Mouse (Mus musculus): ENCODE data around the gene Nelfe. TPM values are rescaled to one million over a fixed set of nuclear protein-coding genes. Genes with fewer than 3 reads are reported as not detected.

Gene Nelfe
- polyA plus RNA-seq, 1 experiment from 2014 or later, result 97.1 TPM

DNA sequence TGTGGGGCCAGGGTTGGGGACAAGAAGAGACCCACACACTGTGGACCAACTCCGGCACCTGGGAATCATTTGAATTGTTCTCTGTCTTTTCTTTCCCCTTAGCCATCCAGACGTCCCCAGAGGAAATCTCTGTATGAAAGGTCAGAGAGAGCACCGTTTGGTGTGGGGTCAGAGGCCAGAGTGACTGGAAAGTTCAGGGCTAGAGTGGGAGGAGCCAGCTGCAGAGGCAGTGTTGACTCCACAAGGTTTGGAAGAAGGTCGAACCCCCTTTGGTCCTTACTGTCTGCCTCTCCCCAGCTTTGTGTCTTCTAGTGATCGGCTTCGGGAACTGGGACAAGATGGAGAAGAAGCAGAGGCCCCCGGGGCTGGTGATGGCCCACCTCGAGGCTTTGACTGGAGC lies 3.3 kb downstream of the Nelfe start:
- Histone ChIP-seq H3K9ac (replicated peaks) (no peak overlapping the region), H3K27ac (replicated peaks) (no peak overlapping the region), H3K4me1 (peaks cover 29% of the 10 kb centered on the region), H3K9me3 (no peaks in the 10 kb centered on the region), H3K36me3 (peaks cover 40% of the 10 kb centered on the region), H3K4me2 (replicated peaks) (no peak overlapping the region), H3K27me3 (no peaks in the 10 kb centered on the region), H3K4me3 (no peak overlapping the region)
- ATAC-seq (replicated peaks), result no peak
- 81% methylated on average over 8 of the region's 8 CpGs for WGBS

DNA sequence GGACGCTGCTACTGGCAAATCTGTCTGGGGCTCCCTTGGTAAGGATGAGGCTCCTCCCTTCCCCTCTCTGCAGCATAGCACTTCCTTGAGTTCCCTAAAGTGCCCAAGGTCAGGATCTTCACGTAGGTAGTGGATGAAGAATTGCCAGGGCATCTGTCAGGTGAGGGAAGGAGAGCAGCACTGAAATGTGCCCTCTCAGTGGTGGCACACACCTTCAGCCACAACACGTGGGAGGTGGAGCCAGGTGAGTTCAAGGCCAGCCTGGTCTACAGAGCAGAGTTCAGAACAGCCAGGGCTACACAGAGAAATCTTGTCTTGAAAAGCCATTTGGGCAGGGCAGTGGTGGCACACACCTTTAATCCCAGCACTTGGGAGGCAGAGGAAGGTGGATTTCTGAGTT lies 4.6 kb downstream of the Nelfe start:
- Histone ChIP-seq H3K4me2 (replicated peaks) (no peak overlapping the region), H3K27me3 (no peaks in the 10 kb centered on the region), H3K9ac (replicated peaks) (no peak overlapping the region), H3K27ac (replicated peaks) (no peak overlapping the region), H3K4me3 (no peak overlapping the region), H3K9me3 (no peaks in the 10 kb centered on the region), H3K36me3 (peaks cover 40% of the 10 kb centered on the region), H3K4me1 (peaks cover 18% of the 10 kb centered on the region)
- 74% methylated on average over 3 of the region's 3 CpGs for WGBS
- no peak for ATAC-seq (replicated peaks)

DNA sequence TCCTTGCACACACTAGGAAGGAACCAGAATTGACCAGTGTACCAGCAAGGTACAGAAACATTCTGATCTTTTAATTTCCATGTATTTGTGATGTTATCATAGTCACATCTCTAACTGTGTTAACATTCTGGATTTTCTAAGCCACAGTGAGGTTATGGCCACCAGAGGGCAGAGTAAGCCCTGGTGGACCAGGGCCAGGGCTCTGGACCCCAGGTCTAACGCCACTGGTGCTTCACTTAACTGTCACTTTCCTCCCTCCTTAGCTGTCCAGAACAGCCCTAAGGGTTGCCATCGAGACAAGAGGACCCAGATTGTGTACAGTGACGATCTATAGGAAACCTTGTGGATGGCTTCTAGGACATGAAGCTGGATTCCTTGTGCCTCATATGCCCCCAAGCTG lies 5.6 kb downstream of the Nelfe start:
- Histone ChIP-seq H3K4me3 (no peak overlapping the region), H3K36me3 (peaks cover 40% of the 10 kb centered on the region), H3K9ac (replicated peaks) (no peak overlapping the region), H3K4me1 (peaks cover 14% of the 10 kb centered on the region), H3K27ac (replicated peaks) (no peak overlapping the region), H3K27me3 (no peaks in the 10 kb centered on the region), H3K9me3 (no peaks in the 10 kb centered on the region), H3K4me2 (replicated peaks) (no peak overlapping the region)
- WGBS, result 48% methylated on average over 3 of the region's 3 CpGs
- ATAC-seq (replicated peaks), result no peak

GRCm38 (mm10) chr17:34858670-34859069 lies 8.5 kb downstream of the Nelfe start:
- WGBS, result 78% methylated on average over 4 of the region's 4 CpGs

DNA sequence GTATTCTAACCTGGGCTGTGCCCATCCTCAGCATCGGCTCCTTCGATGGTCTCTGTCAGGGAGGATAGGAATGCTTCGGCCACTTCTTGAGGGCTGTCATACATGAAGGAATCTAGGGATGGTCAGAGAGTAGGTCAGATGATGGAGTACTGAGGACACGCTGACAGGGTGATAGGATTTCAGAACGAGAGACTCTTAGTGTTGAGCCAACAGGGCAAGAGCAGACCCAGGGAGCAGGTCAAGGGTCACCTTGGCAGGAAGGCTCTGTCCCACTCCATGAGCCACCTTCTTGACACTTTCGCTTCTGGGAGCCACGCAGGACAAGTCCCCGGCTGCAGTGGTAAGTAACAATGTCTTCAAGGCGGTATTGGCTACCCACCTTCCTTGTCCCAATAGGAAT lies 10.3 kb downstream of the Nelfe start:
- H3K27ac ChIP-seq (replicated peaks), result no peak overlapping the region
- no peaks in the 10 kb centered on the region for H3K4me1 ChIP-seq
- H3K9me3 ChIP-seq, result no peaks in the 10 kb centered on the region
- H3K36me3 ChIP-seq, result peaks cover 13% of the 10 kb centered on the region; the same call in 1 of the 2 replicates
- ATAC-seq (replicated peaks), result no peak
- no peak overlapping the region for H3K4me2 ChIP-seq (replicated peaks)
- no peaks in the 10 kb centered on the region for H3K27me3 ChIP-seq
- WGBS, result 88% methylated on average over 9 of the region's 9 CpGs
- H3K9ac ChIP-seq (replicated peaks), result no peak overlapping the region
- no peak overlapping the region for H3K4me3 ChIP-seq

More at GRCm38 (mm10) chr17:34858670-34859069, 8.5 kb downstream of the Nelfe start:
- Histone ChIP-seq H3K4me1 (no peaks in the 10 kb centered on the region), H3K9ac (replicated peaks) (no peak overlapping the region), H3K9me3 (no peaks in the 10 kb centered on the region), H3K36me3 (peaks cover 26% of the 10 kb centered on the region), H3K4me2 (replicated peaks) (no peak overlapping the region), H3K27ac (replicated peaks) (no peak overlapping the region), H3K4me3 (no peak overlapping the region), H3K27me3 (no peaks in the 10 kb centered on the region)
- no peak for ATAC-seq (replicated peaks)

GRCm38 (mm10) chr17:34861704-34862415 lies 11.7 kb downstream of the Nelfe start:
- Histone ChIP-seq H3K9me3 (no peaks in the 10 kb centered on the region), H3K27me3 (no peaks in the 10 kb centered on the region), H3K9ac (replicated peaks) (no peak overlapping the region), H3K4me3 (no peak overlapping the region), H3K36me3 (peaks cover 7% of the 10 kb centered on the region; the same call in 1 of the 2 replicates), H3K4me2 (replicated peaks) (no peak overlapping the region), H3K4me1 (no peaks in the 10 kb centered on the region), H3K27ac (replicated peaks) (no peak overlapping the region)
- 72% methylated on average over 13 of the region's 13 CpGs for WGBS
- ATAC-seq (replicated peaks), result no peak

GRCm38 (mm10) chr17:34862416-34863081 lies 12.4 kb downstream of the Nelfe start, which contains the start of gene Cfb:
Gene Cfb, minus strand, starts transcription at chr17:34862518.
- Histone ChIP-seq H3K9ac (replicated peaks) (no peak within 1 kb of the TSS), H3K4me2 (replicated peaks) (no peak within 1 kb of the TSS), H3K27me3 (no peaks in the 10 kb centered on the region), H3K9me3 (no peaks in the 10 kb centered on the region), H3K36me3 (no peaks in the 10 kb centered on the region), H3K4me1 (no peaks in the 10 kb centered on the region), H3K27ac (replicated peaks) (no peak within 1 kb of the TSS), H3K4me3 (no peak within 1 kb of the TSS)
- 75% methylated on average over 8 of the region's 8 CpGs for WGBS
- ATAC-seq (replicated peaks), result no peak

DNA sequence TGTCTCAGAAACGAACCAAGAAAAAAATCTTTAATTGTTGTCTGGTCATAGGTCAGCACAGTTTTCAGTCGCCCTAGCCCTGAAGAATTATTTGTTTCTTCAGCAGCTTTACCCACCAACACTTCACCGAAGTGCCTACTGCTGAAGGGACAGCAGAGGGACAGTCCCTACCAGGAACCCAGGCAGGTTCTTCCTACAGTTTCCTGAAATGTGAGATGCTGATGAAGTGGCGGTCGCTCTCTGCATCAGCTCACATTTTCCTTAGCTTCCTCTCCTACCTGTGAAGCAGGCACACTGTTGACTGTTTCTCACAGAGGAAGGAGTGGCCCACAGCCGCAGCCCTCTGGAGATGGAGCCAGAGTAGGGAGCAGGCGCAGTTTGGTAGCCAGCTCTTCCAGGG lies 15.8 kb downstream of the Nelfe start:
- no peaks in the 10 kb centered on the region for H3K4me1 ChIP-seq
- H3K27ac ChIP-seq (replicated peaks), result no peak overlapping the region
- no peak overlapping the region for H3K4me3 ChIP-seq
- no peak overlapping the region for H3K9ac ChIP-seq (replicated peaks)
- H3K36me3 ChIP-seq, result no peaks in the 10 kb centered on the region
- H3K27me3 ChIP-seq, result no peaks in the 10 kb centered on the region
- H3K9me3 ChIP-seq, result no peaks in the 10 kb centered on the region
- no peak overlapping the region for H3K4me2 ChIP-seq (replicated peaks)
- no peak for ATAC-seq (replicated peaks)
- WGBS, result 64% methylated on average over 7 of the region's 7 CpGs

GRCm38 (mm10) chr17:34874321-34874720 lies 24.1 kb downstream of the Nelfe start:
- WGBS, result 90% methylated on average over 6 of the region's 6 CpGs
- no peak overlapping the region for H3K27ac ChIP-seq (replicated peaks)
- H3K9me3 ChIP-seq, result no peaks in the 10 kb centered on the region
- H3K27me3 ChIP-seq, result no peaks in the 10 kb centered on the region
- H3K4me1 ChIP-seq, result no peaks in the 10 kb centered on the region
- no peak overlapping the region for H3K4me2 ChIP-seq (replicated peaks)
- no peak overlapping the region for H3K4me3 ChIP-seq
- no peak overlapping the region for H3K9ac ChIP-seq (replicated peaks)
- no peaks in the 10 kb centered on the region for H3K36me3 ChIP-seq
- no peak for ATAC-seq (replicated peaks)

- Histone ChIP-seq H3K27ac (replicated peaks) (no peak within 1 kb of the TSS), H3K4me2 (replicated peaks) (no peak within 1 kb of the TSS), H3K4me1 (no peaks in the 10 kb centered on the region), H3K4me3 (no peak within 1 kb of the TSS), H3K9me3 (no peaks in the 10 kb centered on the region), H3K27me3 (no peaks in the 10 kb centered on the region), H3K9ac (replicated peaks) (no peak within 1 kb of the TSS), H3K36me3 (no peaks in the 10 kb centered on the region)
- no peak for ATAC-seq (replicated peaks)
- WGBS, result 64% methylated on average over 11 of the region's 11 CpGs
These were observed 29.2 kb downstream of the Nelfe start, which contains the start of gene Zbtb12 for GRCm38 (mm10) chr17:34879336-34879879. Gene Zbtb12, plus strand, starts transcription at chr17:34879483.

DNA sequence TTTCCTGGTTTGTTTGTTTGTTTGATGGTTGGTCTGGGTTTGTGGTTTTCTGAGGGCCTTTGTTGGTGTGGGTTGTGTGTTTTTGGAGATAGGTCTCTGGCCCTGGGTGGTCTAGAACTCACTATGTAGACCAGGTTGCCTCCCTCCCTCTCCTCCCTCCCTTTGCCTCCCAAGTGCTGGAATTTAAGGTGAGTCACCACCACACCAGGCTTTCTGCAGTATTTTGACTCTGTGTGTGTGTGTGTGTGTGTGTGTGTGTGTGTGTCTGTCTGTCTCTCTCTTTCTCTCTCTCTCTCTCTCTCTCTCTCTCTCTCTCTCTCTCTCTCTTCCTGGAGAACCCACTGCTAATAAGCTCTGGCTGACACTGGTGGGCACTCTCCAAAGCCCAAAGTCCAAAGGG lies 31.0 kb downstream of the Nelfe start:
- Histone ChIP-seq H3K9me3 (no peaks in the 10 kb centered on the region), H3K9ac (replicated peaks) (no peak overlapping the region), H3K27me3 (no peaks in the 10 kb centered on the region), H3K4me2 (replicated peaks) (no peak overlapping the region), H3K27ac (replicated peaks) (no peak overlapping the region), H3K36me3 (no peaks in the 10 kb centered on the region), H3K4me1 (no peaks in the 10 kb centered on the region), H3K4me3 (no peak overlapping the region)
- no peak for ATAC-seq (replicated peaks)

- Histone ChIP-seq H3K9ac (replicated peaks) (no peak within 1 kb of the TSS), H3K4me2 (replicated peaks) (no peak within 1 kb of the TSS), H3K36me3 (no peaks in the 10 kb centered on the region), H3K9me3 (no peaks in the 10 kb centered on the region), H3K27ac (replicated peaks) (no peak within 1 kb of the TSS), H3K4me3 (no peak within 1 kb of the TSS), H3K4me1 (no peaks in the 10 kb centered on the region), H3K27me3 (no peaks in the 10 kb centered on the region)
- no peak for ATAC-seq (replicated peaks)
- WGBS, result 10% methylated on average over 15 of the region's 15 CpGs
These were observed 31.6 kb downstream of the Nelfe start, which contains the start of gene Gm20547 for GRCm38 (mm10) chr17:34881683-34882310. Gene Gm20547, minus strand, starts transcription at chr17:34882042.
